Mouse (Mus musculus) layer of hippocampus, postnatal 10 days (tissue): ENCODE measurements at regions not wholly inside any gene's neighbourhood (a gene's known extent, or its start where the extent isn't known, plus 50 kb on each side); places are given as distances from the start of the nearest gene placed in this dataset.
"Not testable (repeated sequence)": the region's sequence is repeated elsewhere in the genome, so short reads cannot be mapped to it uniquely, and the experiment has no call there.

Experiments
- DNase-seq, 2 experiments: peaks; one replicate each; pipeline ENCODE4 v3.0.0; 2021; ENCODE audit warnings: low spot score in 2 of 2

DNA sequence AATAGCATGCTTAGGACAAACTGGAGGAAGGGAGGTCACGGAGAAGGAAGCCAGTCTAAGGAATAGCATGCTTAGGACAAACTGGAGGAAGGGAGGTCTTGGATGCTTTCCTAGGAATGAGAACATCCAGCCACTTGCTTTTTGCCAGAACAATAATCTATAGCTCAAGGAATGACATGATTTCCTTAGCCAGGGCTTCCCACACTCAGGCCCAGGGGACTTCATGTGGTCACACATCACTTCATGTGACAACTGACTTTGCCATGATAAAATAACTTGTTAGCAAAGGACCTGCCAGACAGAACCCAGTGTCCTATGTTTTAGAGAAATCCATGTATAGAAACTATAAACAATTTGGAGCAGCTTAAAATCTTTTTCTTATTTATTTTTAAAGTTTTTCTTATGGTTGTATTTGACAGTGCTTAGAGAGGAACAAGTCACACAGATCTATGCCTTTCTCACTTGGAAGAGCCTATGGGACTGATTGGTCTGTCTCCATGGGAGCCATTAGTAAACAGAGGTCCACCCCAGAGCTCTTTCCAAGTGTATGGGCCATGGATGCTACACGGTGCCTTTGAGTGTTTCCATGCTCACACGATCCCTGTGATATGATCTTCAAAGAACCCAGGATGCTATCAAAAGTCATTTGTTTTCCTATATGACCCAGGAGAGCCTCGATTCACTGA is 153.3 kb upstream of the Unc93a2 start:
- no peak for DNase-seq

DNA sequence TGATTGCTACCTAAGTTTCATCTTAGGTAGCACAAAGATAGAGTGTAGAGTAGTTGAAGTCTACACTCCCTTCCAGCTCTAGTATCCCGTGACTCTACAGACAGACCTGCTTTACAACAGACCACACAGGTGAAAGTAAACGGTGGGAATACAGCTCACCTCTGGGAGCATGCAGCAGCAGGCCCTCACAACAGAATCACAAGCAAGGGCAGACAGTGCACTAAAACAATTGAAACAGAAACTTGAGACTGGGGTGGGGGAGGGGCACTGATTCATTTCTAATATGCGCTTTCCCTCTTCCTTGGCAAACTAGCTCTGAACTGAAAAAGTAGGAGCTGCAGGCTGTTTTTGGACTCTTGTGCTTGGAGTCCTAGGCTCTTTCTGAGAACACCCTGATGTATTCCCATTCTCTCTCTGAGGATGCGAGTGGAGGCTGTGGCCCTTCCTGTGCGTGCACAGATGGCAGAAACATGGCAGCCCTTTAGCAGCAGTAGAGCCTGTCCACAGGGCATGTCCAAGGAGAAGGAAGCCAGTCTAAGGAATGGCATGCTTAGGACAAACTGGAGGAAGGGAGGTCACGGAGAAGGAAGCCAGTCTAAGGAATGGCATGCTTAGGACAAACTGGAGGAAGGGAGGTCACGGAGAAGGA is 152.5 kb upstream of the Unc93a2 start:
- no peak for DNase-seq

DNA sequence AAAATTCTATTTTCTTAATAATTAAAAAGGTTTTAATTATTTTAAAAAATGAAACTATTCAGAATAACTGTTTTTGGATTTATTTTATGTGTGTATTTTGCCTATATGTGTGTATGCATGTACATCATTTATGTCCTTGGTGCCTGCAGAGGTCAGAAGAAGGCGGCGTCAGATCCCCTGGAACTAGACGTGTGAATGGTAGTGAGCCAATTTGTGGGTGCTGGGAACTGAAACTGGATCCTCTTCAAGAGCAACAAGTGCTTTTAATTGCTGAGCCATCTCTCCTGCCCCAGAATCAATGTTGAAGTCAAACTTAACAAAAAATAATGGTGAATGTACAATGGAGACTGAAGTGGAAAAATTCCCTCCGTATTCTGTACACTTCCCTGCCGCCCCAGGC is 151.9 kb upstream of the Unc93a2 start:
- no peak for DNase-seq

DNA sequence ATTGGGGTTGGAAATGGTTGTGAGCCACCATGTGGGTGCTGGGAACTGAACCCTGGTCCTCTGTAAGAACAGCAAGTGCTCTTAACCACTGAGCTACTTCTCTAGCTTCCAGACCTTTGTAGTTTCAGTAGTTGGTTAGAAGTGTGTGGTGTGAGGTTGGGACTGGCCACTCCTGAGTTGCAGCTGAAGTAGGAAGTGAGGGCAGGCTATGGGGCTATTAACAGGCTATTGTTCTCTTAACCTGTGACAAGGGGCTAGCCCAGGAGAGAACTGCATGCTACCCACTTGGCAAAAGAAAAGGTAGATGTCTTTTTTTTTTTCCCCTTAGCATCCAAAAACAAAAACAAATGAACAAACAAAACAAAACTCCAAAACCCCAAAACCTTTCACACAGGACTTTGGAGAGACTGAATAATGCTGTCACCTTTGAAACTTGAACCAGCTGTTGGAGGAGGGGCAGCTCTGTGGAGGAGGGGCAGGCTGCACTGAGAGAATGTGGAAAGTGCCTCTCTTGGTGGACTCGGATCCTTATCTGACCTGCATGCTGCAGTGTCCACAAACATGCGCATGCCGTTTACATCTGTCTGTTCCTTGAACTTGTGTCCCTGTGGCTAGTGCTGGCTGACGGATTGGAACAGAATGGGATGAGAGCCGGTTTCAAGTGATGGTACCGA is 149.3 kb upstream of the Unc93a2 start:
- no peak for DNase-seq

DNA sequence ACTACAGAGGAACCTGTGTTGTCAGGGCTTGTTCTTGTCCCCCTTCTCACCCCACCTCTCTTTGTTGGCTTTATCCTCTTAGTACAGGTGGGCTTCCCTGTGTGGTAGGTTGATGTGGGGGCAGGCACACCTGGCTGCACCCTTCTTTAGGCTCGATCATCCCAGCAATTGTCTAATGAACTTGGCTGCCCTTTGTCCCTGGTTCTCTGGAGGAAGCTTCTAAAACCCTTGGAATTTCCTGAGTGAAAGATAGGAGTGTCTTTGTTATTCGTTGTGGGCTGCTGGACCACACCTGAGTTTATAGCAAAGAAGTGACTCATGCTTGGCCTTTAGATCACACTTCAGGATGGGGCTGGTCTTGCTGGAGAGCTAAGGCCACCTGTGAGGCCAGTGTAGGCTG is 148.3 kb upstream of the Unc93a2 start:
- DNase-seq = no peak

DNA sequence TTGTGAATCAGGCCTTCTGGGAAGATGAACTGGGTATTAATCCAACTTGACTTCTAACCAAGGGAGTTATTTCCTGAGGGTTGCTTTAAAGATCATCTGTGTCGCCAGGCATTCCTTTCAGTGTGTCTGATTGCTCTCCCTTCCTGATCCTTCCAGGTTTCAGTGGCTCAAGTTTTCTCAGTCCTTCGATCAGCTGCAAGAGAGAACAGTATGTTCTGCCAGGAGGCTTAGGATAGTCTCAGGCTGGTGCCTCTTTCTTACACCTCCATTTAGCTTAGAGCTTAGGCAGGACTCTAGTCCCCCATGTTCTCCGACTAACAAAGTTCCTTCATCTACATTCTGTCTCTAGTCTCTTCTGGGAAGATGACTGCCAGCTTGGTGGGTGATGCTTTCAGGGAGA is 147.4 kb upstream of the Unc93a2 start:
- no peak for DNase-seq

DNA sequence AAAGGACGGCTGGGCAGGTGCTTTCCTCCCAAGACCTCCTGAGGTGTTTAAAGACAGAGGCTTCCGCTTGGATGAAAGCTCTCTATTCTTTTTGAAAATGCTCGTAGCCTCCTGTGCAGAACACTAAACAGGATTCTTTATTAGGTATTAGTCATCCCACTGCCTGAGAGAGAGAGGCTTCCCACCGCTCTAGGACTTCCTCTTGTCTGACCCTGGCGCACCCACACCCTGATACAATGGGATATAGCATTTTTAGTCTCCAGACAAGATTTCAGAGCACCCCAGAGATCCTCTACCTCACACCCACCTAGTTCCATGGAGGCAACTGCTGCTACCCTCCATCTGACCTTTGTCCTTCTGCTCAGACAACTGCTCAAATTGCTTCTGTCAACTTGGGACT is 144.0 kb upstream of the Unc93a2 start:
- no peak for DNase-seq

DNA sequence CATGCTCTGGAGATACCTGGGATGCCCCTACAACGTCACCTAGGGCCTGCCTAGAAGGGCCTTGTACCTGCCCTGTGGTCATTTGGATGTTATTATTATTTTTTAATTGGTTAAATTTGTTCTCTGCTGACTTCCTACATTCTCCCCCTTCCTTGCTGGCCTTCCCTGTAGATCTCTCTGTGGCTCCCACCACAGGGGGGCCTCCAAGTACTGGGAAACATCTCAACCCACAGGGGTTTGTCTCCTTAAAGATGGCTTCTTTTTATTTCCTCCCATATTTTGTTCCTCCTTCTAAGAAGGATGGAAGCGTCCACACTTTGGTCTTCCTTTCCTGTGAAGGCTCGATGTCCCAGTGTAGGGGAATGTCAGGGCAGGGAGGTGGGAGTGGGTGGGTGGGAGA is 142.4 kb upstream of the Unc93a2 start:
- peak in 1 of 2 experiments; percentile 26 for DNase-seq

DNA sequence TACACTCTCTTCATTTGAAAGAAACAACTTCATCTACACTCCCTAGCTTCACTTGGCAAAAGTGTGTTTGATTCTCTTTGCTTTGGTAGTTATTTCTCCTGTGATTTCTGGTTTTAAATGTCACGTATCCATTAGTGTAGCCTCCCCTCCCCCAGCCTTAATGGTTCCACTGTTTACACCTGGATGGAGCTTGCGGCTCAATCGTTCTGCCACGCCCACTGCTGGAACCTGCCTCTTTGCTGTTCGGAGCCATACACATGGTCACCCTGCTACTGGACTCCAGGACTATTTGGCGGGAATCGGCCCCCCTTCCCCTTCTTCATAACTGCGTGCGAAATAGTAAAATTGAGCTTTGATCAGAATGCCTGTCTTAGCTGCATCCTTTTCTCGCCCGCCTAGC is 139.2 kb upstream of the Unc93a2 start:
- not testable (repeated sequence) for DNase-seq

DNA sequence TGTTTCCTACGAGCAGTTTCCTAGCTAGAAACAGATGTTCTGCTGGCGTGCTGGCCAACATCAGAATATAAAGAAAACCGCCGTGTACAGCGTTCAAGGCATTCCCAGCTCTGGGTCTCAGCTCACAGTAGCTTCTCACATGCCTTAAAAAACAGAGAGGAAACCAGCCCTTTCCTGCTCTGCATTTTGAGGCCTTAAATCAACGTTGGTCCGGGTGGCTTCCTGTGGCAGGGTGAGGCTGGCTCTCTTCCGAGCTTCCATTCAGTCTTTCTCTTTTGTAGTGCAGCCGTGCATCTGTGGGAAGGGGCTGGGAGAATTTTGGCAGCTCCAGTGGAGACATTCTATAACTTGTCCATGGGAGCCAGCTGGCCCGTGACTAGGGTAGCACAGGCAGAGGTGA is 135.9 kb upstream of the Unc93a2 start:
- DNase-seq = no peak
